Mouse (Mus musculus) limb, embryonic 15.5 days (tissue): ENCODE data around the gene Ak5. TPM values are rescaled to one million over a fixed set of nuclear protein-coding genes. Genes with fewer than 3 reads are reported as not detected.
"Not testable (repeated sequence)": the region's sequence is repeated elsewhere in the genome, so short reads cannot be mapped to it uniquely, and the experiment has no call there.

ENCODE experiments used
- ATAC-seq: fragments of 200-750 bp; cut with Nextera tagmentation; 2 replicates; pipeline ENCODE4 v1.8.0; 2017; ENCODE audit warnings: low read depth, moderate TSS enrichment; ENCODE audit not compliant: insufficient number of reproducible peaks, low FRiP score, low TSS enrichment
- H3K27ac ChIP-seq: fragments of 300-500 bp; sonication (generic); 2 replicates; pipeline ENCODE4 v1.5.1; 2015; ENCODE audit warnings: moderate library complexity, mild to moderate bottlenecking, inconsistent platforms
- H3K27me3 ChIP-seq: fragments of 300-500 bp; sonication (generic); 2 replicates; pipeline ENCODE4 v1.6.1; 2015; ENCODE audit warnings: inconsistent platforms
- H3K36me3 ChIP-seq: fragments of 300-500 bp; sonication (generic); 2 replicates; pipeline ENCODE4 v1.6.1; 2015; ENCODE audit warnings: inconsistent platforms
- H3K4me1 ChIP-seq: fragments of 300-500 bp; sonication (generic); 2 replicates; pipeline ENCODE4 v1.6.1; 2015; ENCODE audit warnings: inconsistent platforms
- H3K4me2 ChIP-seq: fragments of 300-500 bp; sonication (generic); 2 replicates; pipeline ENCODE4 v1.6.1; 2015; ENCODE audit warnings: mild to moderate bottlenecking, inconsistent platforms
- H3K4me3 ChIP-seq: fragments of 300-500 bp; sonication (generic); 2 replicates; pipeline ENCODE4 v1.5.1; 2015; ENCODE audit warnings: mild to moderate bottlenecking, inconsistent platforms
- H3K9ac ChIP-seq: fragments of 300-500 bp; sonication (generic); 2 replicates; pipeline ENCODE4 v1.6.1; 2015; ENCODE audit warnings: inconsistent platforms
- H3K9me3 ChIP-seq: fragments of 300-500 bp; sonication (generic); 2 replicates; pipeline ENCODE4 v1.6.1; 2016; ENCODE audit warnings: inconsistent platforms
- WGBS: fragments of 180-500 bp; shearing (Covaris S2); methylation state at CpG from one replicate; pipeline ENCODE4 v1.1.7; 2015; 5-methylcytosine and 5-hydroxymethylcytosine counted together
- polyA plus RNA-seq: library from polyadenylated mRNA; unstranded; fragments of >200 nt; fragmentation: Nextera tagmentation; extraction: Ambion mirVana; gene quantifications from 2 replicates; pipeline ENCODE4 v1.2.1, GENCODE M21; 2015

Ak5 gene
- polyA plus RNA-seq, 1 experiment from 2014 or later: 2.0 TPM

DNA sequence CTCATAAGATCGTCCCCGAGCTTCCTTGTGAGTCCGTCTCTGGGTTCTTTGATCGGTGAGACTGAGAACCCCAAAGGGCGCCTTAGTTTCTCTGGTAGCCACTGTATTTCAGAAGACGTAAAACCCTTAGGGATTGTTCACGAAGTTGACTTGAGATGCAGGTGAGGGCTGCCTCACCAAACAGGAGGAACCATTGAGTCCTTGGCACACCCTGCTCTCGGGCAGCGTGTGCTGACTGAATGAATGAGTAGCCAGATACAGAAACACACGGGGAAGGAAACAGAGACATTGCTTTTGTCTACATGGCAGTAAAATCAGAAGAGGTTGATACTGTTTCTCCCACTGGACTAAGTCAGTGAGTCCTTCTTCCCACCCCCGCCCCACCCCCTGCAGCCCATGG lies 48.1 kb downstream of the Ak5 start:
- WGBS: 84% methylated on average over 11 of the region's 11 CpGs
- no peak overlapping the region for H3K4me2 ChIP-seq
- H3K4me3 ChIP-seq: no peak overlapping the region
- H3K4me1 ChIP-seq: no peaks in the 10 kb centered on the region
- H3K9ac ChIP-seq: no peak overlapping the region
- H3K36me3 ChIP-seq: no peaks in the 10 kb centered on the region
- no peaks in the 10 kb centered on the region for H3K27me3 ChIP-seq
- no peaks in the 10 kb centered on the region for H3K9me3 ChIP-seq
- ATAC-seq: no peak
- no peak overlapping the region for H3K27ac ChIP-seq

DNA sequence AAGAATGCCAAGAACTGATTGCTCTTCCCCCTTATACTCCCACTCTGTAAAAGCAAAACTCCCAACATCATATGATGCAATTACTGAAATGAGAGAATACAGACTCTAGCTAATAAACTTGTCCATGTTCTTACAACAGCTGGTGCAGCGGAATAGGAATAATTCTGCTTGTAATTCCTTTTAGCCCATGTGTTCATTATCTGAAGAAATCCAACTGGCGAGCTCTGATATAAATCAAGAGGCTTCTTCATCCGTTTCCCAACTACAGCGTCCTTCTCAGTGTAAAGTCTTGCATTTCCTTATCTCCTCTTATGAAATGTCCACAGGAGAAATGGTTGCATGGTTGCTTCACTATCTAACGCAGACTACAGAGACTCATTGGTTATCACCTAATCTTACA lies 59.1 kb downstream of the Ak5 start:
- 86% methylated on average over 5 of the region's 5 CpGs for WGBS
- ATAC-seq: no peak

DNA sequence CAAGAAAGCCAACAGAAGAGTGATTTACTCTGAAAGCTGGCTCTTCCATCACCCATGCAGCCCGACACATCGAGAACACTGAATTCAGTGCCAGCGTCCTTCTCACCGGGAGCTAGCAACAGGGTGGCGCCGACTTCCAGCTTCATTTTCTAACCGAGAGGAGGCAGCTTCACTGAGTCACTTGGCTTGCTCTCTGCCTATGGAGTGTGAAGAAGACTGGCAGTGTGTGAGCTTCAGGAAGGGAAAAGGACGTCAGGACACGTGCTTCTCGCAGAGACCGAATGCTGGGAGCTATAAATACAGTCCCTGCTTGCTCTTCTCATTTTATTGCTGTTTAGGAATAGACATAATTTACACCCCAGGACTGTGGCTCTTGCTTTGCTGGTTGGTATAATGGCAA lies 62.3 kb downstream of the Ak5 start:
- Histone ChIP-seq H3K27me3 (no peaks in the 10 kb centered on the region), H3K9me3 (no peaks in the 10 kb centered on the region), H3K36me3 (no peaks in the 10 kb centered on the region), H3K4me2 (no peak overlapping the region), H3K4me3 (no peak overlapping the region), H3K9ac (no peak overlapping the region), H3K4me1 (no peaks in the 10 kb centered on the region), H3K27ac (no peak overlapping the region)
- WGBS: 56% methylated on average over 11 of the region's 11 CpGs
- no peak for ATAC-seq

More for the DNA sequence above, 59.1 kb downstream of the Ak5 start:
- H3K36me3 ChIP-seq: no peaks in the 10 kb centered on the region
- H3K4me1 ChIP-seq: no peaks in the 10 kb centered on the region
- no peak overlapping the region for H3K27ac ChIP-seq
- no peaks in the 10 kb centered on the region for H3K9me3 ChIP-seq
- no peak overlapping the region for H3K4me3 ChIP-seq
- no peak overlapping the region for H3K9ac ChIP-seq
- no peak overlapping the region for H3K4me2 ChIP-seq
- no peaks in the 10 kb centered on the region for H3K27me3 ChIP-seq

DNA sequence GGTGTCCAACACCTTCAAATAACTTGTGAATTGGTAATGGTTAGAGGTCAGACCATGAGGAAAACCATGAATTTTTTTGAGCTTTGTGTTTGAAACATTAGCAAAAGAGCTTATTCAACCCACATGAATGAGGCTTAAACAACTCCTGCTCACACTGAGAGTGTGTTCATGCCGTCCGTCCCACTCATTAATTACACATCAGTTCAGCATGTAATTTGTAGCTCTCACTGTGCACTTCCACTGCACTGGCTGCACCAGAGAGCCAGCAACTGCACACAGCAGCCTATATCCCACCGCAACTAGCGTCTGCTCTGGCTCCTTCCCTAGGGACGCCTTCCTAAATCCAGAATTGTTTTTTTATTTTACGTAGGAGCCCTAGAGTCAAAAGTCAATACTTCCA lies 68.5 kb downstream of the Ak5 start:
- Histone ChIP-seq H3K27ac (no peak overlapping the region), H3K4me1 (no peaks in the 10 kb centered on the region), H3K4me2 (no peak overlapping the region), H3K4me3 (no peak overlapping the region), H3K9me3 (no peaks in the 10 kb centered on the region), H3K27me3 (no peaks in the 10 kb centered on the region), H3K9ac (no peak overlapping the region), H3K36me3 (no peaks in the 10 kb centered on the region)
- WGBS: 57% methylated on average over 6 of the region's 6 CpGs
- no peak for ATAC-seq

DNA sequence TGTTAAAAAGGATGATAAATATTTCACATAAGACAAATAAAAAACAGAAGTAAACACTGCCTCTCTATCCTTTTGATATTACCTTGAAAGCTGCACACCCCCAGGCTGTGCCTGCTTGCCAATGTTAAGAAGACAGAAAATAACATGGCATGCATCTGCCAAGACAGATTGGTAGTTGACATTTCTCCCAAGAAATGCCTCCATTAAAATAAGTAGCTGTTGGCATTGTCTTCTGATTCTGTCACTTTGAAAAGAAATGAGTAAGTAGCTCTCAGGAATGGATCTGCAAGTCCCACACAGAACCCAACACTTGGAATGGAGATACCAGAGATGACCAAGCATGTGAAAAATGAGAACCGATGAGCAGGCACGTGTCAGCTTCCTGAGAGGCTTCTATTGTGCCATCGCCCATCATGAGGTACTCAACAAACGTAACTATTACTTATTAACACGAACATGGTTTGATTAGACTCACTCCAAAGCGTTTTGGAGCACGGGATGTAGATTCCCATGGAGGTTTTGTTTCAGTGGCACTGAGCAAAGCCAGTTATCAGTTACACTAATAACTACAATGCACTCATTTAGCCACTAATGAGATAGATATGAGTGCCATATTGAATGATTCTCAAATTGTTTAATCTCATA lies 71.6 kb downstream of the Ak5 start:
- WGBS: 92% methylated on average over 7 of the region's 7 CpGs
- H3K9ac ChIP-seq: no peak overlapping the region

DNA sequence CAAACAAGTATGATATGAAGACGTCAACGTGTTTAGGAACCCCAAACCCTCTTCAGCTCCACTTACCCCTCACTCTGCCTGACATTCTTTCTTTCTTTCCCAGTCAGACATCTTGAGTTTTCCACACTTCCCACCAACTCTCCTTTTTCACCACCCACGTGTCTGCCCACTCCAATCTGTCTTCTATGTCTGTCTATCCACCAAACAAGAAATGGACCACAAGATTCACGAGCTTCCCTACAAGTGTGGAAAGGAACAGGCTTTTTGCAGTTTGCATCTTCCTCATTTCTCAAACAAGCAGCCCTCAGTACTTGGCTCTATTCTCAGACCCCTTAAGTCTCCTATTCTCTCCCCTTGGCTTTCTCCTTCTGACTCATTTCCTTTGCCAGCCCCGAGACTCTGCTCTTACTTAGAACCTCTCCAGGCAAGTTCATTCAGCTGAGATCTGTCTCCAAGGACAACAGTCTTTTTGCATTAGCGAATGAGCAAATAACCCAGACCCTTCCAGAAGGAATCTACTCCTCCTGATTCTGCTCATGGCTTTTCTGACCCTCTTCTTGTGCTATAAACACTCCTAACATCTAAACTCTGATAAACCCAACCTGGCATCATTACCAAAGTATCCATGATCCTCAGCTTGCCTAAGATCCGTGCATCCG lies 75.3 kb downstream of the Ak5 start:
- peaks cover 3% of the 10 kb centered on the region; the same call in 1 of the 2 replicates for H3K4me1 ChIP-seq
- H3K4me2 ChIP-seq: no peak overlapping the region
- 73% methylated on average over 8 of the region's 8 CpGs for WGBS
- H3K27ac ChIP-seq: no peak overlapping the region
- no peaks in the 10 kb centered on the region for H3K9me3 ChIP-seq
- no peak for ATAC-seq
- no peak overlapping the region for H3K9ac ChIP-seq
- no peaks in the 10 kb centered on the region for H3K36me3 ChIP-seq
- H3K27me3 ChIP-seq: no peaks in the 10 kb centered on the region
- H3K4me3 ChIP-seq: no peak overlapping the region

More for the DNA sequence above, 71.6 kb downstream of the Ak5 start:
- H3K36me3 ChIP-seq: no peaks in the 10 kb centered on the region
- no peak overlapping the region for H3K27ac ChIP-seq
- no peak for ATAC-seq
- no peak overlapping the region for H3K4me2 ChIP-seq
- H3K4me1 ChIP-seq: no peaks in the 10 kb centered on the region
- no peaks in the 10 kb centered on the region for H3K9me3 ChIP-seq
- H3K4me3 ChIP-seq: no peak overlapping the region
- no peaks in the 10 kb centered on the region for H3K27me3 ChIP-seq

DNA sequence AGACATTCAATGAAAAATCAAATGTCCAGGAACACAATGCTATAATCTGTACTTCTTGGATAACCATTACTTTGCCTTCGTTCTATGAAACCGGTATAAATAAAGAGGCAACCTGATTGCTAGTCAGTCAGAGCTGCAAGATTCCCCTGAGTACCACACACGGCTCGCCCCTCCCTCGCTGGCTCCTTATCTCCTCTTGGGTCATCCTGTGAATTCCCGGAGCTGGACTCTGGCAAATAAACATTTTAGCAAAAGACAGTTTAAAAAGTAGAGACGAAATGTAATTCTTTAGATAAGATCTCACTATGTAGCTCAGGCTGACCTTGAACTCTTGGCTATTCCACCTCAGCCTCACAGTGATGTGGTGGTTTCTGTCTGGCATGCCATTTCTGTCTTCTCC lies 77.7 kb downstream of the Ak5 start:
- no peaks in the 10 kb centered on the region for H3K27me3 ChIP-seq
- H3K36me3 ChIP-seq: no peaks in the 10 kb centered on the region
- no peak overlapping the region for H3K27ac ChIP-seq
- no peak overlapping the region for H3K4me2 ChIP-seq
- H3K9me3 ChIP-seq: no peaks in the 10 kb centered on the region
- WGBS: 77% methylated on average over 7 of the region's 7 CpGs
- no peak overlapping the region for H3K4me3 ChIP-seq
- ATAC-seq: no peak
- no peak overlapping the region for H3K9ac ChIP-seq
- H3K4me1 ChIP-seq: peaks cover 14% of the 10 kb centered on the region

DNA sequence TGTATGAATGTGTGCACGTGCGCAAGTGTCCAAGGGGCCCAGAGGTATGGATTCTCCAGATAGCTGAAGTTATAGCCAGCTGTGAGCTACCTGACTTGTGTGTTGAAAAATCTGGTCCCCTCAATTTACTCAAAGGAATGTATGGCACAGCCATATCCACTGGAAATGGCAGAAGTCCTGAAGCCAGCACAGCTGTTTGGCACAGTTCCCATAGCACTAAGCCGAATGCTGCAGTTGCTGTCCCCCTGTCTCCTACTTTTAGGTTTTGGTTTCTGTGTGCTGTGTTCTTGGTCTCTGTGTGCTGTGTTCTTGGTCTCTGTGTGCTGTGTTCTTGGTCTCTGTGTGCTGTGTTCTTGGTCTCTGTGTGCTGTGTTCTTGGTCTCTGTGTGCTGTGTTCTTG lies 79.1 kb downstream of the Ak5 start:
- WGBS: 53% methylated on average over 3 of the region's 3 CpGs
- H3K36me3 ChIP-seq, H3K9me3 ChIP-seq, H3K27me3 ChIP-seq, H3K4me3 ChIP-seq, ATAC-seq, H3K27ac ChIP-seq, H3K9ac ChIP-seq, H3K4me2 ChIP-seq: not testable (repeated sequence)
- H3K4me1 ChIP-seq: peaks cover 14% of the 10 kb centered on the region

DNA sequence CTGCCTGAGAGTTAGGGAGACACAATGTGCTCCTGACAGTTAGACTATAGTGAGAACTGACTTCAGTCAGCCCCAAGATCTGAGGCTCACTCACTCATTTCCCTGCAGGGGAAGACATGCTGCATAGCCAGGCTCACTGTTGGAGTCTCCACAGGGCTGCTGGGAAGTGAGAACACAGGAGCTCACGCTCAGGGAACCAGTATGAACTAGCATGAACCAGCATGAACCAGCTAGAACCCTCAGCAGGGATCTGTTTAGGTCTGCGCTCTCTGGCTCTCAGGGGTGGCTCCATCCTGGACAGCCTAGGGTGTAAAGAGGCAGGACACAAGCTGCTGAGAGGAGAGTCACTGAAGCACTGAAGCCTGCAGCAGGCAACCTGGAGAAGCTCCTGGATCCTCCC lies 81.2 kb downstream of the Ak5 start:
- Histone ChIP-seq H3K27me3 (no peaks in the 10 kb centered on the region), H3K9ac (no peak overlapping the region), H3K4me2 (no peak overlapping the region), H3K36me3 (no peaks in the 10 kb centered on the region), H3K9me3 (no peaks in the 10 kb centered on the region), H3K27ac (no peak overlapping the region), H3K4me1 (peaks cover 14% of the 10 kb centered on the region), H3K4me3 (no peak overlapping the region)
- ATAC-seq: no peak
- WGBS: 78% methylated on average over 2 of the region's 2 CpGs

DNA sequence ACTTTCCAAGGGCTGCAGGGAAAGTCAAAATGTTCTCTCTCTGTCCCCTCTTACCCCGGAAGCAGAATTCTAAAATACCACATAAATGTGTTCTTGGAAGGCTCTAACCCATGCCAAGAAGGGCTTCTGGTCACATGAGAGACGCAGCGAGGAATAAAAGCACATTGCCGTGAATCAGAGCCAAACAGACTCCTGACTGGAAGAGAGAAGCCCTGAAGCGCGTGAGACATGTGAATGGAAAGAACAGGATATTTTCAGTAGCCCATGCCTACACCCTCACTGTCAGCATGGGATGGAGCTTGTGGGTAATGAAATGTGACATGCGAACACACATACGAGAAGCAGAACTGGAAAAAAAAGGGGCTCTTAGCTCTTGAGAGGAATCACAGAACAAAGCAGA lies 82.0 kb downstream of the Ak5 start:
- no peaks in the 10 kb centered on the region for H3K36me3 ChIP-seq
- no peak for ATAC-seq
- H3K27me3 ChIP-seq: no peaks in the 10 kb centered on the region
- no peaks in the 10 kb centered on the region for H3K9me3 ChIP-seq
- peaks cover 14% of the 10 kb centered on the region for H3K4me1 ChIP-seq
- no peak overlapping the region for H3K27ac ChIP-seq
- H3K4me2 ChIP-seq: no peak overlapping the region
- H3K9ac ChIP-seq: no peak overlapping the region
- no peak overlapping the region for H3K4me3 ChIP-seq
- WGBS: 63% methylated on average over 8 of the region's 8 CpGs

DNA sequence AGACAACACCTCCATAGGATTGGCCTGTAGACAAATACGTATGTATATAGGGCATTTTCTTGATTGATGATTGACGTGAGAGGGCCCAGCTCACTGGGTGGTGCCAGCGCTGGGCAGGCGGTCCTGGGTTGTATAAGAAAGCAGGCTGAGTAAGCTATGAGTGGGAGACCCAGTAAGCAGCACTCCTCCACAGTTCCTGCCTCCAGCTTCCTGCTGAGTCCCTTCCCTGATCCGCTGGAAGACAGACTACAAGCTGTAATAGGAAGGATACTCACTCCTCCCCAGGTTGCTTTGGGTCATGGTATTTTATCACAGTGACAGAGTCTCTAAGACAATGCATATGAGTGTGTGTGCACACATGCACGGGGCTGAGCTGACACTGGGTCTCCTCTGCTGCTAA lies 82.6 kb downstream of the Ak5 start:
- H3K27me3 ChIP-seq: no peaks in the 10 kb centered on the region
- ATAC-seq: no peak
- no peak overlapping the region for H3K27ac ChIP-seq
- H3K9ac ChIP-seq: no peak overlapping the region
- H3K4me3 ChIP-seq: no peak overlapping the region
- 82% methylated on average over 6 of the region's 6 CpGs for WGBS
- H3K9me3 ChIP-seq: no peaks in the 10 kb centered on the region
- H3K36me3 ChIP-seq: no peaks in the 10 kb centered on the region
- no peak overlapping the region for H3K4me2 ChIP-seq
- peaks cover 14% of the 10 kb centered on the region for H3K4me1 ChIP-seq

DNA sequence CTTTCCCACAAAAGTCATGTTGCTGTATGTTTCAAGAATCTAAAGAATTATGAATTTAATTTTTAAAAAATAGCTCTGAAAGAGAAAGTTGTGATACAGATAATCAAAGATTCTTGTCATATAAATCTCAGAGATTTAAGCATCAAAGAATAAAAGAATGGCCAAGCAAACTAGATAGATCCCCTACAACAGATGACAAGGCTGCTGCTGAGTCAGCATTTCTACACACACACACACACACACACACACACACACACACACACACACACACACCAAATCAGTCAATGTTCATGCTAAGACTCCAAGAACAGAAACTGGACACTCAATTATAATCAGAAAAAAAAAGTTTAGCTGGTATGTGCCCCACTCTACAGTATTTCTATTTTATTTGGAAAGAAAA lies 85.1 kb downstream of the Ak5 start:
- Histone ChIP-seq H3K4me2 (no peak overlapping the region), H3K36me3 (no peaks in the 10 kb centered on the region), H3K4me1 (peaks cover 11% of the 10 kb centered on the region), H3K9me3 (no peaks in the 10 kb centered on the region), H3K9ac (no peak overlapping the region), H3K27ac (no peak overlapping the region), H3K27me3 (no peaks in the 10 kb centered on the region), H3K4me3 (no peak overlapping the region)
- ATAC-seq: no peak

DNA sequence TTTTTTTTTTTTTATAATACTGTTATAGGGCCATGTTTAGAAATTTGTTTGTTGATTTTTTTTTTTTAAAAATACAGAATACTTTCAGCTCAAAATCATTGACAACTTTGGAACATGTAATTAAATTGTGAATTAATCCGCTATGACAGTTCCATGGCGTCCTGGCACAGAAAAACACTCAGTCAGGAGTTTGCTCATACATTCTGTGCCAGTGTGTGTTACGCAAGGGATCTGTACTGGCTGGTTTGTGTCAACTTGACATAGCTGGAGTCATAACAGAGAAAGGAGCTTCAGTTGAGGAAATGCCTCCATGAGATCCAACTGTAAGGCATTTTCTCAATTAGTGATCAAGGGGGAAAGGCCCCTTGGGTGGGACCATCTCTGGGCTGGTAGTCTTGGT lies 86.3 kb downstream of the Ak5 start:
- peaks cover 11% of the 10 kb centered on the region for H3K4me1 ChIP-seq
- not testable (repeated sequence) for H3K9ac ChIP-seq, H3K4me2 ChIP-seq, ATAC-seq, H3K4me3 ChIP-seq, H3K27me3 ChIP-seq, H3K9me3 ChIP-seq, H3K27ac ChIP-seq, H3K36me3 ChIP-seq
- 81% methylated on average over 3 of the region's 3 CpGs for WGBS
